Mouse (Mus musculus) B cell, adult 2 months (primary cell): ENCODE results near the gene Gm8453.
"Not testable (repeated sequence)": the region's sequence is repeated elsewhere in the genome, so short reads cannot be mapped to it uniquely, and the experiment has no call there.

Experiments
- DNase-seq, 2 experiments: peaks; one replicate each; pipeline ENCODE4 v3.0.0; 2022

The Gm8453 gene

DNA sequence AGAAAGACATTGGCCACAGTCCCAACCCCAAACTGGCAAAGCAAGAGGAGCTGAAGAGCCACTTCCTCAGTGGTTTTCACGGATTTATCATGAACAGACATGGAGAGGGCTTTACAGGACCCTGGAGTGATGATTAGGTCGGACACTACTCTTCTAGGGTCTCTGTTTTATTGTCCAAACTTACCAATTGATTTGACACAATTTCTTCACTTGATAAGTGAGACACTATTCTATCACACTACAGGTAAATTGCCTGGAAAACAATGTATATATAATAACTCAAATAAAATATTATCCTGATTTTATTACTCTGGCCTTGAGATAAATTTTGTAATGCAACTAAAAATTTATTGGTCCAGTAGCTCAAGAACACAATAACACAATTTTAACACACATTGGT is at the start of gene Gm8453:
TSS of gene Gm8453 (minus strand) at position 101 of the 400 bp plus-strand sequence.
- not testable (repeated sequence) for DNase-seq

DNA sequence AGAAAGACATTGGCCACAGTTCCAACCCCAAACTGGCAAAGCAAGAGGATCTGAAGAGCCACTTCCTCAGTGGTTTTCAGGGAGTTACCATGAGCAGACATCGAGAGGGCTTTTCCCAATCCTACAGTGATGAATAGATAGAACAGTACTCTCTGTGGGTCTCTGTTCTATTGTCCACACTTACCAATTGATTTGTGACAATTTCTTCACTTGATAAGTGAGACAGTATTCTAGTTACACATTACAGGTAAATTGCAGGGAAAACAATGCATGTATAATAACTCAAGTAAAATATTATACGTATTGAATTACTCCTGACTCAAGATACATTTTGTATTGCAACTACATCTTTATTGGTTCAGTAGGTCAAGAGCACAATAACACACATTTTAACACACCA is 28.1 kb downstream of the Gm8453 start, which contains the start of gene Gm8653:
TSS of gene Gm8653 (minus strand) at position 101 of the 400 bp plus-strand sequence.
- not testable (repeated sequence) for DNase-seq

DNA sequence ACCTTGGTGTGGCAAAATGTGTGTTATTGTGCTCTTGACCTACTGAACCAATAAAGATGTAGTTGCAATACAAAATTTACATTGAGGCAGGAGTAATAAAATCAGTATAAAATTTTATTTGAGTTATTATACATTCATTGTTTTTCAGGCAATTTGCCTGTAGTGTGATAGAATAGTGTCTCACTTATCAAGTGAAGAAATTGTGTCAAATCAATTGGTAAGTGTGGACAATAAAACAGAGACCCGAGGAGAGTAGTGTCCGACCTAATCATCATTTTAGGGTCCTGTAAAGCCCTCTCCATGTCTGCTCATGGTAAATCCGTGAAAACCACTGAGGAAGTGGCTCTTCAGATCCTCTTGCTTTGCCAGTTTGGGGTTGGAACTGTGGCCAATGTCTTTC is 40.2 kb downstream of the Gm8453 start, which contains the start of gene Vmn1r143:
TSS of gene Vmn1r143 (plus strand) at position 301 of the 400 bp plus-strand sequence.
- not testable (repeated sequence) for DNase-seq
